Mouse (Mus musculus): ENCODE measurements around the gene App. TPM values are rescaled to one million over a fixed set of nuclear protein-coding genes. Genes with fewer than 3 reads are reported as not detected.

The App gene
- polyA plus RNA-seq, 1 experiment from 2014 or later = 91.3 TPM

DNA sequence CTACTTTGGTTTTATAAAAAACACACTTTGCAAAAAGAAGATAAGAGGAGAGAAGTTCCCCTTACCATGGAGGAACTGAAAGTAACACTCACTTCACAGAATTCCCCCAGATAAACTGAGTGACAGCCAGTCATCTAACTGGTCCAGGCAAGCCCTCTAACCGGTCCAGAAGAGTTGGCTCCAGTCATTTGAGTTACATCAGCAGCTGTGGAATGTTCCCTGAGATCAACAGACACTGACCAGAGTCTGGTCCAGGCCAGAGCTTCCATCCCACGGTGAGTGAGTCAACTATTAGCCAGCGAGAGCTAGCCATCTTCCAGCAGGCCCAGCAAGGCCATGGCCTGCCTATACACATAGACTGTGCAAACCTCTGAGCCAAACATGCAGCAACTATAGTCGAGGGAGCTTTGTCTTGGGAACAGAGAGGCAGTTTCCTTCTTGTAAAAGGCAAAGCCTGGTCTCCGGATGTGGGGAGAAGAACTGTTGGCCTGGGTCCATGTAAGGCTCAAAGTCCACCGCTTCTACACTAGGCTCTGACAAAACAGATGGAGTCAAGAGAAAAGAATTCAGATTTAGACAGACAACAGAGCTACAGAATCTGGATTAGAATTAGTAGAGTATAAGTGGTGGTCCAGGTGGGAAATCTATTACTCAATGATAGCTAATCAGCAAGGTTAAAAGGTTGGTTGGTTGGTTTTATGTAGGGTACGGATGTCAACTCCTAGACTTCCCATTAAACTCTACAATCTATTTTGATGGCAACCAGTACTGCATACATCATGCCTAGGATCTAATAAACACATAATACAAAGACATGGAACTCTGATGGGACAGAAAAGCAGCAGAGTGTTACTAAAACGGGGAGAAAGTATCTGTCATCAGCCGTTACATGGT is 24.7 kb downstream of the App start:
- H3K36me3 ChIP-seq (replicated peaks) = peaks cover 7% of the 10 kb centered on the region
- no peaks in the 10 kb centered on the region for H3K27me3 ChIP-seq (ENCODE audit: poor library complexity, severe bottlenecking)
- no peak overlapping the region for H3K4me3 ChIP-seq
- no peaks in the 10 kb centered on the region for H3K9me3 ChIP-seq
- H3K27ac ChIP-seq = no peak overlapping the region
- DNase-seq (ENCODE audit: extremely low spot score, low spot score) = no peak
- H3K4me1 ChIP-seq = peaks cover 54% of the 10 kb centered on the region
- 93% methylated on average over 9 of the region's 9 CpGs for WGBS

DNA sequence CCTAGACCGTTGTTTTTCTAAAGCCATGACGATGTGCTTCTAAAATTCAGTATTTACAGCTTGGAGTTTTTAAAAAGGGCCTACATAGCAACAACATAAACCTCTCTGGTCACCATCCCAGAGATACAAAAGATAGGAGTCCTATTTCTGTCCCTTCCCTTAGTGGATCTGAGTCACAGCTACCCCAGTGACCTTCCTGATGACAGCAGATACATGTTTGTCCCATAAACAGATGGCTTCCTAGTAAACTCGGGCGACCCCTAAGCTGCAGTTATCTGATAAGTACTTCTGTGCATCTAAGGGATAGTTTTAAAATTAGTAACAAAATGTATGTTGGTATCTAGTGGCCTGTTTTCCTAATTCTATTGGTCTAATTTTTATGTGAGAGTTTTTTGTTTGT is 26.1 kb downstream of the App start:
- Histone ChIP-seq H3K4me1 (peaks cover 52% of the 10 kb centered on the region), H3K27ac (no peak overlapping the region), H3K27me3 (ENCODE audit: poor library complexity, severe bottlenecking) (no peaks in the 10 kb centered on the region), H3K36me3 (replicated peaks) (peaks cover 7% of the 10 kb centered on the region), H3K4me3 (no peak overlapping the region), H3K9me3 (no peaks in the 10 kb centered on the region)
- 86% methylated on average over 4 of the region's 4 CpGs for WGBS
- DNase-seq (ENCODE audit: extremely low spot score, low spot score) = no peak

DNA sequence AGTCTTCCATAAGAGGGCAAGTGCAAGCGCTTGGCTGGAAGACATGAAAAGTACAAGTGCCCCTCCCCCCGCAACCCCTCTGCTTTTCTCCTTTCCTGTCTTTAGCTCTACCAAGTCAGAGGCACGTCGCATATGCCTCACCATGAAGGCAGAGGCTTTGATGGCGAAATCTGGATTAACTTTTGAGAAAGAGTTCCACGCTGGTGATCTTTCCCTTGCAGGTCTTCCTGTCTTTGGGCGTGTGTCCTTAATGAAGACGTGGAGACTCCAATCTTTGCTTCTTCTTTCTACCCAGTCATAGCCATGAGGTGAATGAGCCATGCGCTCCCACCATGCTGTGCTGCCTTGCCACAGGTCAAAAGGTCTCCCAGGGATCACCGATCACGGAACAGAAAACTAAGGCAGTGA is 27.8 kb downstream of the App start:
- peak; percentile 25 for DNase-seq (ENCODE audit: extremely low spot score, low spot score)
- peak overlapping the region; percentile 8; the same call in 1 of the 2 replicates for H3K4me3 ChIP-seq
- 46% methylated on average over 11 of the region's 11 CpGs for WGBS
- H3K9me3 ChIP-seq = no peaks in the 10 kb centered on the region
- H3K4me1 ChIP-seq = peaks cover 37% of the 10 kb centered on the region
- H3K27ac ChIP-seq = peak overlapping the region; percentile 69
- H3K27me3 ChIP-seq (ENCODE audit: poor library complexity, severe bottlenecking) = no peaks in the 10 kb centered on the region
- peaks cover 7% of the 10 kb centered on the region for H3K36me3 ChIP-seq (replicated peaks)

DNA sequence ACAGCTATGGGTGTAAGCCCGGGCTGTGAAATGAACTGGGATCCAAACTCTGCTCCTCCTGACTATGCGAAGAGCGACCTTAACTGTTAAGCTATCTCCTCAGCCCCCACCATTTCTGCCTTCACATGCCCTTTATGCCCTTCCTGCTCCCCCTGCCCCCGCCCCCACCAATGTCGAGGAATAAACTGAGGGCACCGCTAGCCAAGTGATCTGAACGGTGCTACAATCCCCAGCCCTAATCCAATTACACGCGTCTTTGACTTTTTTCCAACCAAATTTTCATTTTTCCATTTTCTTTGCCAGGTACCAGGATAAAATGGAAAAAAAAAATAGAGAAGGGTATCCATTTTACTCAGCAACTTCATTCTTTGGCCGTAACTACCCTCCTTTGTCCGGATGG is 28.2 kb downstream of the App start:
- peak overlapping the region; percentile 69 for H3K27ac ChIP-seq
- DNase-seq (ENCODE audit: extremely low spot score, low spot score) = no peak
- no peaks in the 10 kb centered on the region for H3K27me3 ChIP-seq (ENCODE audit: poor library complexity, severe bottlenecking)
- H3K4me1 ChIP-seq = peaks cover 37% of the 10 kb centered on the region
- peak overlapping the region; percentile 8; the same call in 1 of the 2 replicates for H3K4me3 ChIP-seq
- 55% methylated on average over 11 of the region's 11 CpGs for WGBS
- H3K36me3 ChIP-seq (replicated peaks) = peaks cover 7% of the 10 kb centered on the region
- no peaks in the 10 kb centered on the region for H3K9me3 ChIP-seq

DNA sequence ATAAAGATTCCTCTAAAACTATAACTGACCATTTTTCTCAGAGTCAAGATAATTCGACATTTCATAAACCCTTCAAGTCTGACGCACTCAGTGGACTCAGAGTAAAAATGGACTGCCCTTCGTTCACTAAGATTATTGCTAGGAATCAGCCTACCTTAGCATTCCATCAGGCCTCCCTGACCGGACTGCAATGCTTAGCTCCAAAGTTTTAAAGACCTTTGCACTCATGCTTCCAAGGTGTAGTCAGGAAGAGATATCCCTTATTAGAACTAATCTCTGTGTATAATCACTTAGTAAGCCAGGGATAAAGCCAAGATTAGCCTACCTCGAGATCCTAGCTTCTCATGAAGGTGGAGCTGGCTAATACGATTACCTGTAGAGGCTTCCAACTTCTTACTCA is 29.2 kb downstream of the App start:
- 91% methylated on average over 6 of the region's 6 CpGs for WGBS
- peaks cover 46% of the 10 kb centered on the region for H3K4me1 ChIP-seq
- H3K4me3 ChIP-seq = no peak overlapping the region
- DNase-seq (ENCODE audit: extremely low spot score, low spot score) = no peak
- H3K36me3 ChIP-seq (replicated peaks) = peaks cover 7% of the 10 kb centered on the region
- H3K27me3 ChIP-seq (ENCODE audit: poor library complexity, severe bottlenecking) = no peaks in the 10 kb centered on the region
- H3K27ac ChIP-seq = no peak overlapping the region
- no peaks in the 10 kb centered on the region for H3K9me3 ChIP-seq

DNA sequence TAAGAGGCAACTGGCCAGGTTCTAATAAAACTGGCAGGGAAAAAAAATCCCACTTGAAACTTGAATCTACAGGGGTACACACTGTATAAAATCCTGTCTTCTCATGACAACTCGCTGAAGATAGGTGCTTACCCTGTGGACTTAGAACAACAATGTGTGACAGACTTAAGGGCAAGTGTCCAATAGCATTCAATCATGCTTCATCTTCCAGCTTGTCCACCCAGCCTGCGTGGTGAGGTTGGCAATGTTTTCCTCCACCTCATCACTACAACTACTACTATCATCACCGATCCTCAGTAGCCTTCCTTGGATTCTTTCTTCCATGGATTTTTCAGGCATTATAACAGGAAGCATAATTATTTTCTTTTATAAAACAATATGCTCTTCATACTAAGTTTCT is 29.7 kb downstream of the App start:
- no peak for DNase-seq (ENCODE audit: extremely low spot score, low spot score)
- no peaks in the 10 kb centered on the region for H3K9me3 ChIP-seq
- H3K27ac ChIP-seq = no peak overlapping the region
- peaks cover 5% of the 10 kb centered on the region for H3K36me3 ChIP-seq (replicated peaks)
- peaks cover 51% of the 10 kb centered on the region for H3K4me1 ChIP-seq
- no peak overlapping the region for H3K4me3 ChIP-seq
- 91% methylated on average over 3 of the region's 3 CpGs for WGBS
- no peaks in the 10 kb centered on the region for H3K27me3 ChIP-seq (ENCODE audit: poor library complexity, severe bottlenecking)

DNA sequence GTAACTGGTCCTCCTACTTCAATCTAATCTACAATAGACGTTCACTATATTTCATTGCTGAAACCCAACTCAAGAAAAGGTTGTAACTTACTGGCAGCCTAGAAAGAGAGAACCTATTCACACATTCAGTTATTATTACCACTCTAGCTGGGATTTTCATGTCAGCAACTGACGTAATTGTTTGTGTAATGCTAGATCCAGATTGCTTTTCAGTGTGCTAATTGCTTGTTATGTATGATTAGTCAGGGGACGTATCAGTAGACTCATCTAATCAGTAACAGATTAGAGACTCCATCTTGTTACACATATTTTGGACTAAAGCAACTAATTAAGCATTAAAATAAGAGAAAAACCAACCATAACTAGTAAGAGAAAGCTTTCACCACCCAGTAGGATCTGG is 30.4 kb downstream of the App start:
- no peak overlapping the region for H3K27ac ChIP-seq
- H3K36me3 ChIP-seq (replicated peaks) = no peaks in the 10 kb centered on the region
- no peaks in the 10 kb centered on the region for H3K9me3 ChIP-seq
- 70% methylated on average over 3 of the region's 3 CpGs for WGBS
- H3K27me3 ChIP-seq (ENCODE audit: poor library complexity, severe bottlenecking) = no peaks in the 10 kb centered on the region
- no peak overlapping the region for H3K4me3 ChIP-seq
- DNase-seq (ENCODE audit: extremely low spot score, low spot score) = no peak
- peaks cover 49% of the 10 kb centered on the region for H3K4me1 ChIP-seq

DNA sequence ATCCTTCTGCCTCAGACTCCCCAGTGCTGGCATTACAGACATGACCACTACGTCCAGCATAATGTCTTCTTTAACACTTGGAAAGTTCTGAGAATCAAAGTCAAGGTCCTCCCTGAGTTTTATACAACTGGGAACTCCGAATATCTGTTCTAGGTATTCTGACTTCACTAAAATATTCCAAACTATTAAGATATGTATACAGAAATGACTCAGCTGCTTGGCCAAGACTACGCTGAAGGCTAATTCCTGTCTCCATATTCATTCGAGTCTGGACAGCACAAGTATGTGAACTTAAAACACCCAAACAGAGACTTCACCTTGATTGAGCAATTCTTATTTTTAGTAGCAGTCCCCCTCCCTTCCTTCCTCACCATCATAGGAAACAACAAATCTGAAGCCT is 32.2 kb downstream of the App start:
- H3K27ac ChIP-seq = no peak overlapping the region
- H3K9me3 ChIP-seq = no peaks in the 10 kb centered on the region
- DNase-seq (ENCODE audit: extremely low spot score, low spot score) = no peak
- H3K4me3 ChIP-seq = no peak overlapping the region
- H3K4me1 ChIP-seq = peaks cover 46% of the 10 kb centered on the region
- H3K36me3 ChIP-seq (replicated peaks) = peaks cover 9% of the 10 kb centered on the region; the same call in 1 of the 2 replicates
- no peaks in the 10 kb centered on the region for H3K27me3 ChIP-seq (ENCODE audit: poor library complexity, severe bottlenecking)
- WGBS = 93% methylated on average over 4 of the region's 4 CpGs

DNA sequence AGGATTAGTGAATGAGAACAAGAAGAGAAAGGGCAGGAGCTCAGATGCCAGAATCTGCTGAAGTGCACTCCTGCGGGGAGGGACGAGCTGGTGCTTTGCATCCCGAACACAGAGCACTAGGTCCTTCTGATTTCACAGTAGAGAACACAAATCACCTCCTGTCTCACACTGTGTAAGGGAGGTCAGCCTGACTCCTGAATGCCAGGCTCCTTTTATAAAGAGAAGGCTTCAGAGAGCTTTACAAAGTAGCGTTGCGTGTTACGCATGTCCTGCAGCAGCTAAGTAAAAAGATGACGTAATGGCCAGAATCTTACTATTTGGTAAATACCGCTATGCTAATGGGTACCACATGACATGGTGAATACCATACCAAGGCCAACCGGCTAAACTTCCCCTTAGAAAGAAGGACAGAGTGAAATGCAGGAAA is 34.4 kb downstream of the App start:
- 41% methylated on average over 9 of the region's 9 CpGs for WGBS
- H3K27ac ChIP-seq = no peak overlapping the region
- peaks cover 33% of the 10 kb centered on the region for H3K4me1 ChIP-seq
- no peak for DNase-seq (ENCODE audit: extremely low spot score, low spot score)
- H3K9me3 ChIP-seq = no peaks in the 10 kb centered on the region
- H3K36me3 ChIP-seq (replicated peaks) = peaks cover 13% of the 10 kb centered on the region
- H3K4me3 ChIP-seq = no peak overlapping the region
- H3K27me3 ChIP-seq (ENCODE audit: poor library complexity, severe bottlenecking) = no peaks in the 10 kb centered on the region

DNA sequence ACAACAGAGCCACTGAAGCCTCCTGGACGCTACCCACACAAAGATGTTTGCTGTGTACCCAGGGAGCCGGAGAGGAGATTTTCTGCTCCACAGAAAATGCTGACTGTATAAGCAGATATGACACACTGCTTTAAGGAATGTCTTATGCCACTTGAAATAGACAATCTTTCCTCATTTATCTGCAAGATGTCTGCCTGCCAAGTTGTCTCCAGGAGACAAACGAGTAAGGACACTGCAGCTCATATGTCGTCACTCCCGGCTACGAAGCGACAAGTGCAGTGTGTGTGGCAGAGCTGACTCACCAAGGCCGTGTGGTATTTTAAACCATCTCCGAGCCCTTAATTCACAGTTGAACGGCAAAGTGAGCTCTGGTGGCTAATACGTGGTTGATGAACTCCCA is 36.2 kb downstream of the App start:
- Histone ChIP-seq H3K4me1 (peaks cover 43% of the 10 kb centered on the region), H3K4me3 (no peak overlapping the region), H3K36me3 (replicated peaks) (peaks cover 14% of the 10 kb centered on the region), H3K9me3 (no peaks in the 10 kb centered on the region), H3K27ac (no peak overlapping the region), H3K27me3 (ENCODE audit: poor library complexity, severe bottlenecking) (no peaks in the 10 kb centered on the region)
- 92% methylated on average over 11 of the region's 11 CpGs for WGBS
- no peak for DNase-seq (ENCODE audit: extremely low spot score, low spot score)

DNA sequence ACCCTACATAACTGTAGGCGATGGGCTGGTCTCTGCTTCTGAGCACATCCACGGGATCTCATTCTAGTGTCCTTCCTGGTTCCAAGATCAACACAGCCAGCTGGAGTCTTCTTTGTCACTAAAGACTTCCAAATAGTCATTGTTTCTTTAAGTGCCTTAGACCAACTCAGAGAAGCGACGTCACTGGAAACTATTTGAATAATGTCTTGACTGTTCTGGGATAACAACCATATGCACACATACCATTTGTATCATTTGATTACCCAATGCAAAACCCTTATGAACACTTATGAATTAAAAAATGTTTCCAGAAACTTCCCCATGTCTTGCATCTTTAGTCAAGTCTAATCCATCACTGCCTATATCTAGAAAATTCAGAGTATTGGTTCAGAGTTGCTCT is 37.5 kb downstream of the App start:
- 91% methylated on average over 4 of the region's 4 CpGs for WGBS
- no peak for DNase-seq (ENCODE audit: extremely low spot score, low spot score)
- Histone ChIP-seq H3K27me3 (ENCODE audit: poor library complexity, severe bottlenecking) (no peaks in the 10 kb centered on the region), H3K4me3 (no peak overlapping the region), H3K36me3 (replicated peaks) (peaks cover 16% of the 10 kb centered on the region), H3K9me3 (no peaks in the 10 kb centered on the region), H3K4me1 (peaks cover 43% of the 10 kb centered on the region), H3K27ac (no peak overlapping the region)

DNA sequence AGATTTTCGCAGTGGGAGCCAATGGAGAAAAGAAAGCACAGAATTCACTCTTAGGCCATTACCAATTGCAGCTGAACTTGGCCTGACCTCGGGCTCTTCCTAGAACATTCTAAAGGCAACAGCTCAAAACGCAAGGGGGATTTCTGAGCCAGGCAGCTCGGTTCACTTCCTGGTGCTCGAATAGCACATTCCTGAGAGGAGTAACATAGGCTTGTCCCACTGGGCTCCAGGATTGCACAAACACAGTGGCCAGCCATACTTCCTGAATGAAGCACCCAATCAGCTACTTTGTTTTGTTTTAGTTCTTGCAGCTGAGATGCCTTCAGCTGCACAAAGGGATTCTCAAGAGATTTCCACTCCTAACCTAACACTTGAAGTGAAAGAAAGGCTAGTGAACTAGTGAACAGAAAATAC is 40.1 kb downstream of the App start:
- Histone ChIP-seq H3K4me1 (peaks cover 48% of the 10 kb centered on the region), H3K27me3 (ENCODE audit: poor library complexity, severe bottlenecking) (no peaks in the 10 kb centered on the region), H3K4me3 (no peak overlapping the region), H3K9me3 (no peaks in the 10 kb centered on the region), H3K27ac (peak overlapping the region; percentile 51), H3K36me3 (replicated peaks) (peaks cover 18% of the 10 kb centered on the region)
- 68% methylated on average over 5 of the region's 5 CpGs for WGBS
- peak; percentile 23 for DNase-seq (ENCODE audit: extremely low spot score, low spot score)

DNA sequence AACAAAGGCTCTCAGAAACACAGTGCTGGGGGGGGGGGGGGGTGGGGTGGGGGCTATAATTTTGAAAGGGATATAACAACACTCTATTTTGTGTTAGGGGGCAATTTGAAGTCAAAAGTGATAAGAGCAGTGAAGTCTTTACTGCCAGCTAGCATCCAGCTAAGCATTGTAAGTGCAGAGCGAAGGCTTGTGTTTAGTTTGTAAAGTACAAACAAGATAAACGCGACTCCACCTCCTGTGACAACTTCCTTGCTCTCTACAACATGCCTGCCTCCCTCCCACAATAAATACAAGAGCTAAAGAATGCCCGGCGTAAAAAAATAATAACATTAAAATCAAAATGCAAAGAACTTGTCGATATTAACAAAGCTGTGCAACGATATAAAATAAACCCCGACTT is 40.5 kb downstream of the App start:
- 90% methylated on average over 8 of the region's 8 CpGs for WGBS
- Histone ChIP-seq H3K36me3 (replicated peaks) (peaks cover 18% of the 10 kb centered on the region), H3K9me3 (no peaks in the 10 kb centered on the region), H3K27ac (no peak overlapping the region), H3K4me1 (peaks cover 52% of the 10 kb centered on the region), H3K4me3 (no peak overlapping the region), H3K27me3 (ENCODE audit: poor library complexity, severe bottlenecking) (no peaks in the 10 kb centered on the region)
- DNase-seq (ENCODE audit: extremely low spot score, low spot score) = no peak

All from forebrain, embryonic 10.5 days (tissue).